28 mouse cellular contexts compared by ENCODE assay signal in the genomic region with DNA sequence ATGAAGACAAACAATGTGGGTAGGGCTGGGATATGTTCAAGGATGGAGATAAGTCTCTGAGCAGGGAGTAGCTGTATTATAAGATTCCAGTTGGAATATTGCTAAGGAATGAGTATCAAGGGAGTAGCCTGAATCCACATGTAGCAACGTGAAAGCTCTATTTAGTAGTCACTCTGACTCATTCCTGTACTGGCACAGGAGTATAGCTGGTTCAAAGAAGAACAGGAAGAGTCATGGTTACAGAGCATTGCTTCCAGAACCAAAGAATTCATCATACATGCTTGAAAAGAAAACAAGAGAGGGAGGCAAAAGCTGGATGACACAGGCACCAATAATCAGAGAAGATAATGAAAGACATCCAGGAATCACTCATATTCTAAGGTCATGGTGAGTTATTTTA.
DNase-seq lines count a peak whose midpoint lies in the region; ATAC-seq and TF ChIP-seq lines count a peak whose summit lies in the region.
"Had no signal": no experiment of that assay in that cellular context is flagged by ENCODE, and none has a peak within 500 bp of the region (broad histone marks: within the 10 kb centered on the region; RNA-seq: fewer than 3 reads in every experiment).

No protein-coding gene starts in this region.

- TF ChIP-seq RAD21 in CH12.LX (IDR thresholded peaks at IDR 0.05; ENCODE audit: low read depth, low read length), result no peak

- no peak for TF ChIP-seq POLR2A in CH12.LX (IDR thresholded peaks at IDR 0.05; ENCODE audit: low read depth, low read length)

- H3K4me2 ChIP-seq in CH12.LX (ENCODE audit: insufficient read depth, low read depth, poor library complexity, severe bottlenecking), result no peak overlapping the region
- H3K4me2 ChIP-seq in kidney, embryonic 15.5 days, result no peak overlapping the region
- H3K4me2 ChIP-seq: embryonic facial prominence, embryonic 13.5 days; heart, embryonic 13.5 days; hindbrain, embryonic 13.5 days; intestine, embryonic 15.5 days had no signal

- POLR2A ChIA-PET in Patski (lab: Charles Lee), result no interaction called here

- H3K36me3 ChIP-seq in CH12.LX (replicated peaks in 1 of 2; ENCODE audit: control insufficient read depth in 1 of 2, insufficient read depth in 1 of 2, low read length in 1 of 2), result no peaks in the 10 kb centered on the region
- H3K36me3 ChIP-seq in kidney, embryonic 15.5 days, result no peaks in the 10 kb centered on the region
- H3K36me3 ChIP-seq: embryonic facial prominence, embryonic 10.5 days; embryonic facial prominence, embryonic 13.5 days; G1E; heart, embryonic 10.5 days; heart, embryonic 13.5 days; hindbrain, embryonic 10.5 days; hindbrain, embryonic 13.5 days; intestine, embryonic 15.5 days had no signal

- in situ Hi-C loops in CH12.LX (cut with MboI; ENCODE audit: low pct_ligation_motif_present, low pct_unique_long_range_greater_than_20kb, low sequenced_read_pairs), result no loop called here
- in situ Hi-C loops in Patski (cut with MboI; ENCODE audit: low pct_unique_long_range_greater_than_20kb), result no loop called here

- no peak for TF ChIP-seq CTCF in CH12.LX (conservative IDR thresholded peaks at IDR 0.05 in 1 of 2, IDR thresholded peaks at IDR 0.05 in 1 of 2; ENCODE audit: low read depth in 2 of 2, low read length in 2 of 2)
- no peak for TF ChIP-seq CTCF in Patski (IDR thresholded peaks at IDR 0.05)

- dilution Hi-C loops in CH12.LX (cut with MboI; ENCODE audit: extremely low pct_ligation_motif_present, extremely low pct_unique_long_range_greater_than_20kb, low sequenced_read_pairs), result no loop called here

- WGBS in kidney, embryonic 15.5 days, result 70% methylated on average over 1 of the region's 1 CpGs

- no peaks in the 10 kb centered on the region for H3K79me2 ChIP-seq in CH12.LX (replicated peaks; ENCODE audit: control insufficient read depth, extremely low read depth, insufficient read depth, poor library complexity, severe bottlenecking)

- TF ChIP-seq EP300 in CH12.LX (IDR thresholded peaks at IDR 0.05; ENCODE audit: low read length), result no peak

- CTCF ChIA-PET in Patski (lab: Charles Lee), result interaction anchor here (1.1 kb wide), 1 partner anchor 93 kb away, joined by 3 read pairs; no protein-coding TSS in a partner anchor

- intact Hi-C loops in heart, postnatal 25 days (cut with DNase I), result no loop called here

- H3K4me1 ChIP-seq in CH12.LX (ENCODE audit: control insufficient read depth in 1 of 2, insufficient read depth in 2 of 2), result peaks cover 0 to 8% of the 10 kb centered on the region in 2 experiments; a peak in 1 of 4 replicates
- no peaks in the 10 kb centered on the region for H3K4me1 ChIP-seq in kidney, embryonic 15.5 days
- H3K4me1 ChIP-seq: embryonic facial prominence, embryonic 10.5 days; embryonic facial prominence, embryonic 13.5 days; heart, embryonic 10.5 days; heart, embryonic 13.5 days; hindbrain, embryonic 10.5 days; hindbrain, embryonic 13.5 days; intestine, embryonic 15.5 days had no signal

- ATAC-seq in Patski, result peak; percentile 69
- no peak for ATAC-seq in kidney, embryonic 15.5 days (replicated peaks; ENCODE audit: low FRiP score)
- ATAC-seq: forebrain, embryonic 14.5 days; forebrain, postnatal 0 days; hindbrain, embryonic 16.5 days; intestine, embryonic 15.5 days had no signal

- no peaks in the 10 kb centered on the region for H3K27me3 ChIP-seq in CH12.LX (replicated peaks)
- no peaks in the 10 kb centered on the region for H3K27me3 ChIP-seq in Patski
- H3K27me3 ChIP-seq in kidney, embryonic 15.5 days, result no peaks in the 10 kb centered on the region
- H3K27me3 ChIP-seq: embryonic facial prominence, embryonic 13.5 days; heart, embryonic 13.5 days; hindbrain, embryonic 13.5 days; intestine, embryonic 15.5 days had no signal

- peak; percentile 95 for DNase-seq in 3T3-L1 (ENCODE audit: low read depth, low spot score)
- peak; percentile 18 for DNase-seq in CH12.LX (ENCODE audit: extremely low read depth)
- peak; percentile 9 for DNase-seq in Patski (ENCODE audit: low read depth, low spot score)
- peak; percentile 34 for DNase-seq in fibroblast of lung, adult 2 months (ENCODE audit: low read depth)
- no peak for DNase-seq in right cerebral cortex, postnatal 10 days (ENCODE audit: low spot score in 2 of 2)
- no peak for DNase-seq in heart, postnatal 25 days (ENCODE audit: low spot score)
- DNase-seq in thymus, postnatal 25 days, result no peak
- DNase-seq: adrenal gland, postnatal 14 days; cerebellum, adult 18-20 months; cerebellum, adult 9-11 months; cerebellum, postnatal 25 days; forebrain, postnatal 0 days; gastrocnemius, postnatal 10 days; gastrocnemius, postnatal 36 days; heart, adult 2 months; heart, postnatal 14 days; kidney, adult 11 months had no signal

- H3K27ac ChIP-seq in CH12.LX (ENCODE audit: insufficient read depth, low read depth), result no peak overlapping the region
- H3K27ac ChIP-seq in kidney, embryonic 15.5 days, result no peak overlapping the region
- H3K27ac ChIP-seq: embryonic facial prominence, embryonic 10.5 days; embryonic facial prominence, embryonic 13.5 days; heart, adult 2 months; heart, embryonic 10.5 days; heart, embryonic 13.5 days; hindbrain, embryonic 10.5 days; hindbrain, embryonic 13.5 days; intestine, embryonic 15.5 days had no signal

- no peak overlapping the region for H3K4me3 ChIP-seq in CH12.LX (replicated peaks in 1 of 3; ENCODE audit: low read depth in 2 of 3, low read length in 2 of 3, poor library complexity in 1 of 3)
- H3K4me3 ChIP-seq in kidney, embryonic 15.5 days (replicated peaks), result no peak overlapping the region
- H3K4me3 ChIP-seq: embryonic facial prominence, embryonic 10.5 days; embryonic facial prominence, embryonic 13.5 days; heart, adult 2 months; heart, embryonic 10.5 days; heart, embryonic 13.5 days; hindbrain, embryonic 10.5 days; hindbrain, embryonic 13.5 days; intestine, embryonic 15.5 days had no signal

- no peaks in the 10 kb centered on the region for H3K9me3 ChIP-seq in CH12.LX (replicated peaks; ENCODE audit: low read length)
- H3K9me3 ChIP-seq in kidney, embryonic 15.5 days (replicated peaks), result no peaks in the 10 kb centered on the region
- H3K9me3 ChIP-seq: embryonic facial prominence, embryonic 10.5 days; embryonic facial prominence, embryonic 13.5 days; G1E; heart, embryonic 10.5 days; heart, embryonic 13.5 days; hindbrain, embryonic 10.5 days; hindbrain, embryonic 13.5 days; intestine, embryonic 15.5 days had no signal

- H3K9ac ChIP-seq in CH12.LX (ENCODE audit: insufficient read depth, low read depth), result no peak overlapping the region
- H3K9ac ChIP-seq in kidney, embryonic 15.5 days, result no peak overlapping the region
- H3K9ac ChIP-seq: embryonic facial prominence, embryonic 13.5 days; forebrain, postnatal 0 days; heart, embryonic 13.5 days; hindbrain, embryonic 13.5 days; intestine, embryonic 15.5 days had no signal

TF ChIP-seq in CH12.LX, 34 proteins besides CTCF, POLR2A, EP300 and RAD21:
- TF ChIP-seq CHD1 (IDR thresholded peaks at IDR 0.05; ENCODE audit: low read depth, low read length) (no peak), MAX (IDR thresholded peaks at IDR 0.05; ENCODE audit: low read length) (no peak), MAZ (IDR thresholded peaks at IDR 0.05; ENCODE audit: low read depth, low read length) (no peak), MYC (IDR thresholded peaks at IDR 0.05; ENCODE audit: low read depth, low read length) (no peak), GABPA (IDR thresholded peaks at IDR 0.05; ENCODE audit: insufficient replicate concordance, low read depth, low read length) (no peak), ZC3H11A (IDR thresholded peaks at IDR 0.05; ENCODE audit: low read depth, low read length) (no peak), ELF1 (IDR thresholded peaks at IDR 0.05; ENCODE audit: low read depth, low read length) (no peak), HCFC1 (IDR thresholded peaks at IDR 0.05; ENCODE audit: low read depth, low read length) (no peak), SMC3 (IDR thresholded peaks at IDR 0.05; ENCODE audit: low read depth, low read length) (no peak), ZMIZ1 (IDR thresholded peaks at IDR 0.05; ENCODE audit: low read depth, low read length) (no peak), E2F4 (IDR thresholded peaks at IDR 0.05; ENCODE audit: insufficient replicate concordance, low read depth, low read length) (no peak), TBP (conservative IDR thresholded peaks at IDR 0.05; ENCODE audit: low read depth, low read length) (no peak), MEF2A (IDR thresholded peaks at IDR 0.05; ENCODE audit: borderline replicate concordance, low read depth, low read length) (no peak)

Comparison
In these comparisons a context has a peak if more than half of its experiments do, and no peak if none do; other contexts are left out.
1. DNase-seq: peak in 3T3-L1 (single experiment), CH12.LX (single experiment), Patski (single experiment) and fibroblast of lung, adult 2 months (single experiment); none in right cerebral cortex, postnatal 10 days (0 of 2), heart, postnatal 25 days (single experiment) and thymus, postnatal 25 days (single experiment).